Mouse (Mus musculus) layer of hippocampus, adult 8-10 months (tissue): Measurements from ENCODE around the gene Gjd3. TPM values are rescaled to one million over a fixed set of nuclear protein-coding genes. Genes with fewer than 3 reads are reported as not detected.

Experiments used
- DNase-seq, 2 experiments: peaks; one replicate each; pipeline ENCODE4 v3.0.0; 2022; ENCODE audit warnings: low spot score in 2 of 2
- total RNA-seq, 4 experiments: library from RNA; stranded (reverse); gene quantifications; 2 replicates each; pipeline ENCODE4 v1.2.4; 2022

The Gjd3 gene
- total RNA-seq, 4 experiments from 2014 or later: 1.4 to 1.6 TPM; not detected in 2

- no peak for DNase-seq
These were observed 19.4 kb downstream of the Gjd3 start for GRCm38 (mm10) chr11:98963191-98964021.

GRCm38 (mm10) chr11:98962421-98963095, 20.3 kb downstream of the Gjd3 start:
- DNase-seq: no peak

- DNase-seq: no peak
These were observed 21.1 kb downstream of the Gjd3 start for GRCm38 (mm10) chr11:98961766-98962165.

GRCm38 (mm10) chr11:98961051-98961592, 21.7 kb downstream of the Gjd3 start:
- no peak for DNase-seq

GRCm38 (mm10) chr11:98960313-98960906, 22.4 kb downstream of the Gjd3 start:
- no peak for DNase-seq

GRCm38 (mm10) chr11:98959437-98960312, 23.1 kb downstream of the Gjd3 start:
- peak; percentile 60 to 66 for DNase-seq

DNA sequence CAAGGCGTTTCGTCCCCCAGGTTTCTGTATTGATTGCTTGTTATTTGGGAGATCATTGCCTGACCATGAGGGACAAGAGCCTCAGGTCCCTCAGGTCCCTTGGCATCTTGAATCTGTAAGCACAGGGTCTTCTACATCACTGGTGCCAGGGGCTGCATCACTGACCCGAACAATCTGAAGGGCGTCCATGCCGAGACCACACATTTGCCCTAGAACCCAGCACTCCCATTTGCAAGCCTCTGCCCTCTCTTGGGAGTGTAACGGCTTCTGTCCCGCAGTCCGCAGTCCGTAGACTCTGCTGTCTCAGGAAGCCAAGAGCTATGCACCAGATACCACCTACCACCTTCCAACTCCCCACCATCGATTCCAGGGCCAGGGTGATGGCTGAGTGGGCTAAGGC, 26.5 kb downstream of the Gjd3 start:
- DNase-seq: no peak

DNA sequence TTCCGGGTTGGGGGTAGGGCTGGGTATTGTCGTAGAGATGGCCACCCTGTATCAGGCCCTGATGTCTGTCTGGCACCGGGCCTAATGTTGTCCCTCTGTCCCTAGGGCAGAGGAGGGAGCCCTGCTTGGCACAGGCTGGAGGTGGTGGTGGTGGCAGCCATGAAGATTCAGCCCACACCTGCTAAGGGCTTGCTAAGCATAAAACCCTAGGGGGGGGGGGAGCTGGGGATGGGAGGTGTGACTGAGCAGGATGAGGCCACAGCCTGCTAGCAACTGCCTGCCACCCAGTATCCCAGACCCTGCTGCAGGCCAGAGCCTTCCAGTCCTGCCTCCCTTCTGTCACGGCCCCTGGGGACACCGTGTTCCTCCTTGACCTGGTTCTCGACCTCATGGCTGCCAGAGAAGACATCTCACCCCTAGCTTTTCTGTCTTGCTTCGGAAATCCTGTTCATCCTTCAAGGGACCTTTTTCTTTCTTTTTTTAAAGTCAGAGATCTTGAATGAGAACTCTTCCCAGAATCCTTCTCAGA, 27.0 kb downstream of the Gjd3 start:
- no peak for DNase-seq

- no peak for DNase-seq
These were observed 27.8 kb downstream of the Gjd3 start for GRCm38 (mm10) chr11:98954801-98955706.

DNA sequence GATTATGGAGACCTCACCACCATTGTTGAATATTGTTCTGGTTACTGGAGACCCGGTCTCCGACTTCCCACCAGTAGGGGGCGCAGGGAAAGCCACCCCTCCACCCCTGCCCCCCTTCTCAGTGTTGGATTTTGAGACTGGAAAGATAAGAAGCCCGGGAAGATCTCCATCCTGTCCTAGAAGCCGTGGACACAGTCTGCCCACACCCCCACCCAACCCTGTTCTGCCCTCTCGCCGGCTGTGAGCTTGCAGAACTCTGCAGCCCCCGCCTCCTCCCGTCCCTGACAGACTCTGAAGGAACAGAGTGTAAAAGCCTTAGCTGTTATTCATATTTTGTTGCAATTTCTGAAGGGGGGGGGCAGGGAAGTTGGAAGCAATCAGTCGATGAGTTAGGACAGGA, 28.4 kb downstream of the Gjd3 start:
- DNase-seq: no peak

DNA sequence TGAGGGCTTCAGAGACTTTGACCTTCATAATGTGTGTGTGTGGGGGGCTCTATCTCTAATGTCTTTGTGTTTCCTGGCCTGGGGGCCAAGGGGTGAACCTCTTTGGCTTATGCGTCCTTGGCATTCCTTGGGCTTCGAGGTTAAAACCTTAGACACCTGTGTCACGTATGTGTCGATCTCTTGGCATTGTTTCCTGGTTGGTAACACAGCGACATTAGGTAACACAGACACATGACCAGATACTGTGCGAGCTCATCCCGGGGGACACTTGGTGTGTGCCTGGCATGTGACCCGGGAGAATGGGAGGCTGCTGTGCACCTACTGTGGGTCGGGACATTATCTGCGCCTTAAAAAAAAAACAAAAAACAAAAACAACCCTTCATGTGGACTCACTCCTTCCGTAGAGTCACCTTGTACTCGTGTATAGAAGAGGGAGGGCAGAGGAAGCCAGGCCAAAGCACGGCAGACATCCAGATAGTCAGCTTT, 28.9 kb downstream of the Gjd3 start:
- DNase-seq: no peak

DNA sequence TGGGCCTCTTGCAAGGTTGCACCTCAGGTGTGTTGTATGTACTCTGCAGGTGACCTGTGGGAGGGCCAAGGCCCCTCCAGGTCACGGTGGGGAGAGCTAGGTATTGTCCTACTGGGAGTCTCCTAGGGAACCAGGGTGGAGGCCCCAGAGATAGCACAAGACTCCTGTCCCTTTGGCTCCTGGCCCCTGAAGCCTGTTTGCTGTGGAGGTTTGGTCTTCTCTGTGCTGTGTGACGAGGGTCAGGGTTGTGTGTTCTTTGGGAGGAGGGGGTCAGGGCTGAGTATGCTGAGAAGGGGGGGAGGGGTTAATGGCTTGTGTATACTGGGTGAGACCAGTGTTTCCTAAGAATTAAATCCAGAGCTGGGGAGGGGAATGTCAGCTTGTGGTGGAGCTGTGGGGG, 29.5 kb downstream of the Gjd3 start:
- no peak for DNase-seq

- no peak for DNase-seq
These were observed 30.1 kb downstream of the Gjd3 start for GRCm38 (mm10) chr11:98952736-98953135.

GRCm38 (mm10) chr11:98952111-98952510, 30.7 kb downstream of the Gjd3 start:
- no peak for DNase-seq

DNA sequence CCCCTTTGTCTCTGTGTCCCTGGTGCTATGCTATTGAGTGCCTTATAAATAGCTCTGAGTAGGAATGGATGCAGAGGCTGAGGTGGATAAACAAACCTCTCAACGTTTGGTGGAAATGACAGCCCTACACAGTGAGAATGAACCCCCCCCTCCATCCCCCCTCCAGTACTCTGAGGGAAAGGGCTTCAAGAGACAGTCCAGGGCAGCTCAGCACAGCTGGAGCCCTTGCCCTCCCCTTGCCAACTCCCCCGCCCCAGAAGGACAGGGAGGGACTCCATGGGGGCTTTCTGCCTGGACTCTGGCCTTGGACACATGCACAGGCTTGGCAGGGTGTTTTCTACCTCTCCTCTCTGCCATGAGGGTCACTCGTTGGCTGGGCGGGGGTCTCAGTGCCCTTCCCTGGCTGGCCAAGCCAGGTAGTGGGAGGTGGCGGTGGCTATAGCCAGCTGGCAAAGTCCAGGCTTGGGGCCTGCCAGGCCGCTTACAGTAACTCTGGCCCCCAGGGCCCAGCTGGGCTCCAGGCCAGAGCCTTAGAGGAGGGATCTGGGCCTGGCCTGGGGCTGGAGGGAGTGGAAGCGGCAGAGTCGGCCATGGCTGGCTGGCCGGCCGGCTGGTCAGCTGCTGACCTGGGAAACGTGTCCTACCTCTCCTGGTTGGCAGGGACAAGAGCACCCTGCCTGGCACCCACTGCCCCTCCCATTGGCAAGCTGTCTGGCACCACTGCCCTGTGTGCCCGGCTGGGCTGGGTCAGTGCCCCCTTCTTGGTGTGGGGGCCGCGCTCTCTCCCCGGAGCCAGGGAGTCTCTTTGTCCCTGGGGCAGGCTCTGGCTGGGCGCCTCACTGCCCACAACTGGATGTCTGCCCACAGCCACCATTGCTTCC, 31.6 kb downstream of the Gjd3 start:
- DNase-seq: peak in 1 of 2 experiments; percentile 60

GRCm38 (mm10) chr11:98950484-98950883, 32.3 kb downstream of the Gjd3 start:
- DNase-seq: no peak

DNA sequence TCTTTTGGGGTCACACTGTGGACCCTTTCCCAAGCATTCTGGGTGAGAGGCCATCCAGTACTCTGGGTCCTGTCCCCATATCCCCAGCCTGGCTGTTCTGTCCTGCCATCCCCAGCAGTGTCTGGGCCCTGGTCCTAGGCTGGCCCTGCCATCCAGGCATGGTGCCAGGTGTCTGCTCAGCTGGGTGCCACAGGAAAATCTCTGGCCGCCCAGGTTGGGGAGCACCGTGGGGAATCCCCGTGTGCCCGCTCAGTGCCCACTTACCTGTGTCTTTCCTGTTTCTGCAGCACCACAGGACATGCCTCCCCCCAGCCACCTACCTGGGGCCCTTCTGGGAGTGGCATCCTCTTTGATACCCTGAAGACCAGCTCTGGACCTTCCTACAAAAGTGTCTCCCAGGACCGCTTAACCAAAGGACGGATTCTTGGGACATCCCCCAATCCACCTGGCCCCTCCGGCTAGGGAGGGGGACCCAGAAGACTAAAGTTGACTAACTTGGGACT, 32.8 kb downstream of the Gjd3 start:
- DNase-seq: no peak

GRCm38 (mm10) chr11:98949242-98949957, 33.4 kb downstream of the Gjd3 start:
- DNase-seq: no peak
